Mouse (Mus musculus) layer of hippocampus, adult 11-12 months (tissue): ENCODE measurements at regions not wholly inside any gene's neighbourhood (a gene's known extent, or its start where the extent isn't known, plus 50 kb on each side); places are given as distances from the start of the nearest gene placed in this dataset.

Experiments
- DNase-seq: peaks from one replicate; pipeline ENCODE4 v3.0.0; 2022; ENCODE audit warnings: low spot score

- peak; percentile 11 for DNase-seq
Observed at GRCm38 (mm10) chr2:139132121-139132520, 361.6 kb upstream of the Sptlc3 start.

DNA sequence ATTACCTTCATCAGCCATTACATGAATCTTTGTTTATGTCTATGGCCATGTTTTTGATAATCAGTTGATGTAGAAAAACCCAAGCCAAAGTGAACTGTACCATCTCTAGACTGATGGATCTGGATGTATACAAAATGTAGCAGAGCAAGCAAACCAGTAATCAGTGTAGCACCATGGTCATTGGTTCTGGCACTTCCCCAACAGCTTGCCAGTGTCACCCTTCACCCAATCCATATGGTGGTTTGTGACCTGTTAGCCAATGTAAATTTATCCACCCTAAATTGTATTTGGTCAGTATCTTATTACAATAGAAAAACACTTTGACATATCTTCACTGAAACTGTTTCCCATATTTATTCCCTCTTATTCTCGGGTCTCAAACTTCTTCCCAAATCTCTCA lies 346.7 kb upstream of the Sptlc3 start:
- no peak for DNase-seq

- DNase-seq = peak; percentile 15
Observed at GRCm38 (mm10) chr2:139179641-139180040, 314.1 kb upstream of the Sptlc3 start.

GRCm38 (mm10) chr2:139198281-139198680 lies 295.4 kb upstream of the Sptlc3 start:
- DNase-seq = peak; percentile 46

GRCm38 (mm10) chr2:139207649-139208048 lies 286.1 kb upstream of the Sptlc3 start:
- no peak for DNase-seq

GRCm38 (mm10) chr2:139220757-139221400 lies 272.8 kb upstream of the Sptlc3 start:
- no peak for DNase-seq

DNA sequence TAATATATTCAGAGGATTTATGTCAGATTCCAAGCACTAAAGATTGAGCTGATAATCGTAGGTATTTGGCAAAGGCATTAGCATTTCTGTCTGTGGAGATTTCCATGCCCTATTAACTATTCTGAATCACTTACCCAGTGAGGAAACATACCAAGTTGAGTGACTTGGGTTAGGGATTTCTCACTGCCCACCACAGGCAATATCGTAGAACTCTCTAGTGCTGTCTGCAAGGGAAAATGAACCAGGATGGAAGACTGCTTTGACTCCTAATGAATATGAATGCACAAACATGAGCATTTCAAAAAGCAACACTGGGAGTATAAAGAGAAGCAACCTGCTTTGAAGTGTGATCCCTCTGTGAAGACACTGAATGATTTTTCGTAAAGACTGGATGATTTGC lies 263.3 kb upstream of the Sptlc3 start:
- DNase-seq = no peak

GRCm38 (mm10) chr2:139250138-139250537 lies 243.6 kb upstream of the Sptlc3 start:
- no peak for DNase-seq

GRCm38 (mm10) chr2:139267119-139267518 lies 226.6 kb upstream of the Sptlc3 start:
- DNase-seq = peak; percentile 56

DNA sequence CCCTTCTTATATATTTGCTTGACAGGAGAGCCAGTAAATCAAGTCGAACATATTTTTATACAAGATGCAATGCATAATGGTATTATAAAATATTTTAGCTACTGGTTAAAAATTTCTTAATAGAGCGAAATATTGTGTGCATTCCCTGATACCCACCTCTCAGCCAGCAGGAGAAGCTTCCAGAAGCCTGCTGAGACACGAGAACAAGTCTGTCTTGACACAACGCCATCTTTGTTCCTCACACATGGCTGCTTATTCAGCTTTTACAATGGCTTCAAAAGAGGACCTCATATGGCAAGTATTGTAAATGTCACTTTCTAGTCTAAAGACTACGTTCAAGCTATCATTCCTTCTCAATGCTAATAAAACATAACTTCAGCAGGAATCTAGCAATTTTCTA lies 217.1 kb upstream of the Sptlc3 start:
- DNase-seq = no peak

- peak; percentile 72 for DNase-seq
Observed at GRCm38 (mm10) chr2:139277571-139277970, 216.1 kb upstream of the Sptlc3 start.

- DNase-seq = no peak
Observed at GRCm38 (mm10) chr2:139281056-139281455, 212.7 kb upstream of the Sptlc3 start.

- no peak for DNase-seq
Observed at GRCm38 (mm10) chr2:139284315-139284714, 209.4 kb upstream of the Sptlc3 start.

- DNase-seq = no peak
Observed at GRCm38 (mm10) chr2:139286446-139286845, 207.3 kb upstream of the Sptlc3 start.

- no peak for DNase-seq
Observed at GRCm38 (mm10) chr2:139298541-139299152, 195.1 kb upstream of the Sptlc3 start.

DNA sequence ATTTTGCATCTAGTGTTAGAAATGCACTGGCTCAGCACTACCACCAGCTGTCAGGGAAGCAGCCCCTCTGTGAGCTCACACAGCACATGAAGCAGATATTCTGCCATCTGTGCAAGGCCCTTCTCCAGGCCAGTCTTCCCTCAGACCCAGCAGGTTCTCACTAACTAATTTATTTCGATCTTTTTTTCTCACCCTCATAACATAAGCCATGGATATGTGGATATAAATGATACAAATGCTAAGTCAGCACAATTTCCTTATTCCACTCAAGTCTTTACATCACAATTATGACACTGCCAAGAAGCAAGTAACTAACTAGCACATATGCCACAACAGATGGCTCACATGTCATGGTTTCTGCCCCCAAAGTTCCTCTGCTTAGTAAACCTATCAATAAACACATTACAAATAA lies 182.3 kb upstream of the Sptlc3 start:
- peak; percentile 59 for DNase-seq

- DNase-seq = no peak
Observed at GRCm38 (mm10) chr2:139312053-139312452, 181.7 kb upstream of the Sptlc3 start.

DNA sequence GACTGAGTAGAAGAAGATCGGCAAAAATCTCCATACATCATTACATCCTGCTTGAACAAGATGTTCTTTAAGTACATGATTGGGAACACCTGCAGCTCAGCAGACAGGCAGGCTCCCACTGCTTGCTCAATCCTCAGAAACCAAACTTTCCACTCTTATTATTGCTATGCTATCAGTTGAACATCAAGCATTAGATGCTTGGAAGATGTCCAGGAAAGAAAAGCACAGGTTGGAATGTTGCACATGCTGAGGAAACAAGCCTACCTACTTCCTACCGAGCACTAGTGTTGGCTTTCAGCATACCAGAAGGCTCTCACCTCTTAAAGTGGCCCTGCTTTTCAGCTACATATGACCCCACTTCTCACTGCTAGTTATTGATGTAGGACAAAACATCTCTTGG lies 171.2 kb upstream of the Sptlc3 start:
- DNase-seq = no peak

GRCm38 (mm10) chr2:139325501-139325900 lies 168.2 kb upstream of the Sptlc3 start:
- no peak for DNase-seq

- no peak for DNase-seq
Observed at GRCm38 (mm10) chr2:139334681-139335080, 159.0 kb upstream of the Sptlc3 start.

DNA sequence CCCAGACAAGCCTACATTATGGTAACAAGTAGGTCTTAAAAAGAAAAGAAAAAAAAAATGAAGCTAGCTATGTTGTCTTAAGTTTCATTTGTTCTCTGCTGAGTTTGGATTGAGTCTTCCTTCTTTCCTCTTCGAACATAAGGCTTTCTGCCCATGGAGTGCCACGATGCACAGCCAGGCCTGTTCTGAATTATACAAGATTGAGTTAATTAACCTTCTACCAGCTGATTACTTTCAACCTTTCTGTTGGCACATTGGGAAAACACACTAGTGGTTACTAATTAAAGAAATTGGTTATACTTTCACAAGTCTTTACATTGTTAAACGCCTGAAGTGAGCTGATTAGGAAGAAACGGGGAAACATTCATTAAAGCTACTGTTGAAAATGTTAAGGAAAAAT lies 155.5 kb upstream of the Sptlc3 start:
- no peak for DNase-seq

- DNase-seq = no peak
Observed at GRCm38 (mm10) chr2:139356280-139357010, 137.3 kb upstream of the Sptlc3 start.

- DNase-seq = no peak
Observed at GRCm38 (mm10) chr2:139362245-139362847, 131.4 kb upstream of the Sptlc3 start.
